Mouse (Mus musculus): ENCODE results near the gene Map1lc3a. TPM values are rescaled to one million over a fixed set of nuclear protein-coding genes. Genes with fewer than 3 reads are reported as not detected.

Map1lc3a gene
- polyA plus RNA-seq, 2 experiments: 129 to 233 TPM

DNA sequence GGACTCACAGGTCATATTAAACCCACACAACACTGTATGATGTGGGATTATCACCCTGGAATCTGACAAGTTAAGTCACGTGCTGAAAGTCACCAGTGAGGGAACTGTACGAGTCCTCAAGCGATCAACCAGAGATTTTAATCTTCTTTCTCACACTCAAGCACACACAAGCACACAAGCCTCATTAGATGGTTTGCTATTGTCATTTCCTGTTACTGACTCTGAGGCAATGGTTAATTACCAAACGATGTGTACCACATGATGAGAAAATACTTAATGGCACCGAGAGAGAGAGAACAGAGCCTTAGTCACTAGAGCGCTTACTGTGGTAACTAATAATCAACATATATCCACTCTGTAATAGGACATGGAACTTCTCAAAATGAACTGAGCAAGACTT, 9.6 kb downstream of the Map1lc3a start:
- Histone ChIP-seq H3K27ac (replicated peaks; ENCODE audit: low read depth, low read length) (no peak overlapping the region), H3K4me3 (replicated peaks; ENCODE audit: low read length) (no peak overlapping the region), H3K9me3 (ENCODE audit: control insufficient read depth, low read length) (no peaks in the 10 kb centered on the region), H3K36me3 (ENCODE audit: control insufficient read depth, insufficient read depth, low read length) (peaks cover 16% of the 10 kb centered on the region), H3K4me2 (replicated peaks; ENCODE audit: low read depth, low read length, severe bottlenecking) (no peak overlapping the region), H3K4me1 (ENCODE audit: control insufficient read depth, insufficient read depth, low read length) (no peaks in the 10 kb centered on the region), H3K27me3 (ENCODE audit: control insufficient read depth, insufficient read depth, low read length) (no peaks in the 10 kb centered on the region), H3K9ac (ENCODE audit: low read depth, low read length, severe bottlenecking) (no peak overlapping the region)
- TF ChIP-seq POLR2A (IDR thresholded peaks at IDR 0.05; ENCODE audit: borderline replicate concordance, extremely low read depth, insufficient read depth, insufficient read length): no peak
- DNase-seq (ENCODE audit: low spot score) (no peak), ATAC-seq (ENCODE audit: low FRiP score, low read depth) (no peak)
- WGBS: 80% methylated on average over 6 of the region's 6 CpGs

DNA sequence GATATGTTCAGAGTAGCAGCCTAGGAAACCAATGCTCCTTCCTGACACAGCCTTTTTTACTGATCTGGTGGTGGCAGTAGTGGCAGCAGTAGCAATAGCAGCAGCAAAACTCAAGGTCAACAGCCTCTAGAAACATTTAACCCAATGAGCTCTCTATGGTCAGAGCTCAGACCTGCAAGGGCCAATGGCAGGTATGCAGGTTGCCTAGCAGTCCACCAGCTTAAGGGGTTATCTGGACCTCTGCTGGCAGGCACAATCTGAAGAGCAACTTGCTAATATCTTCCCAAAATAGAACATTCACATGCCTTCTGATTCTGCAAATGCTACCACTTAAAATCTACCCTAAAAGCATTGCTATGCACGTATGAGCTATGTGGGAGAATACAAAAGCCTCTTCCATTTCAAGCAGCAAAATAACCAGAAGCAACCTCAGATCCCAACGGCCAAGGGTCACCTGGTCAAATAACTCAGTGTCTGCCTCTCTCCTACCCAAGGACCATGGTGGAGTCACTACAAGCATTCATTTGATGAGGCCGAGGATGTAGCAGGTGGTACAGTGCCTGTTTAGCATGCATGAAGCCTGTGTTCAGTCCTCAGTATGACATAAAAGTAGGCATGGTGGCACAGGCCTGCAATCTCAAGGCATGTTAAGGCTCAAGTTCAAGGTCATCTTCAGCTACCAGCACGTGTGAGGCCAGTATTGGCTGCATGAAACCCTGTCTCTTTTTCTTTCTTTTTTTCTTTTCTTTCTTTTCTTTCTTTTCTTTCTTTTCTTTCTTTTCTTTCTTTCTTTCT, 11.6 kb downstream of the Map1lc3a start:
- no peak overlapping the region for H3K4me3 ChIP-seq (replicated peaks; ENCODE audit: low read length)
- no peaks in the 10 kb centered on the region for H3K27me3 ChIP-seq (ENCODE audit: control insufficient read depth, insufficient read depth, low read length)
- no peak for DNase-seq (ENCODE audit: low spot score)
- H3K36me3 ChIP-seq (ENCODE audit: control insufficient read depth, insufficient read depth, low read length): peaks cover 24% of the 10 kb centered on the region
- H3K9me3 ChIP-seq (ENCODE audit: control insufficient read depth, low read length): no peaks in the 10 kb centered on the region
- WGBS: 88% methylated on average over 4 of the region's 4 CpGs
- H3K4me1 ChIP-seq (ENCODE audit: control insufficient read depth, insufficient read depth, low read length): no peaks in the 10 kb centered on the region
- no peak for TF ChIP-seq POLR2A (IDR thresholded peaks at IDR 0.05; ENCODE audit: borderline replicate concordance, extremely low read depth, insufficient read depth, insufficient read length)
- H3K9ac ChIP-seq (ENCODE audit: low read depth, low read length, severe bottlenecking): no peak overlapping the region
- no peak overlapping the region for H3K27ac ChIP-seq (replicated peaks; ENCODE audit: low read depth, low read length)
- ATAC-seq (ENCODE audit: low FRiP score, low read depth): no peak
- H3K4me2 ChIP-seq (replicated peaks; ENCODE audit: low read depth, low read length, severe bottlenecking): no peak overlapping the region

DNA sequence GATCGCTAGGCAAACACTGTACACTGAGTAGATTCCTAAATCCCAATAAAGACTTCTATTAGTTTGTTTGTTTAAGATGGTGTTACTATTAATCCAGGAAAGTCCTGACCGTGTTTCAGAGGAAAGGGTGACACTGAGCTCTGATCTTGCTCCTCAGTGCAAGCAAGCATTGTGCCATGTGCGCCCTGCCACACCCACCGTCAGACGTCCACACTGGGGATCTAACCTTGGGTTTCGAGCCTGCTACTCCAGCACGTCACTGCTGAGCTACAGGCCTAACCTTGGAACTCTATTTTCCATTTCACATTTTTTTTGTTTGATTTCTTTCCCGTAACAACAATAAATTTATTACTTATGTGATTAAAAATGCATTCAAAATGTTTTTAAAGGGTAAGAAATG, 14.0 kb downstream of the Map1lc3a start:
- Histone ChIP-seq H3K36me3 (ENCODE audit: control insufficient read depth, insufficient read depth, low read length) (peaks cover 29% of the 10 kb centered on the region), H3K9ac (ENCODE audit: low read depth, low read length, severe bottlenecking) (no peak overlapping the region), H3K27me3 (ENCODE audit: control insufficient read depth, insufficient read depth, low read length) (no peaks in the 10 kb centered on the region), H3K27ac (replicated peaks; ENCODE audit: low read depth, low read length) (no peak overlapping the region), H3K4me1 (ENCODE audit: control insufficient read depth, insufficient read depth, low read length) (no peaks in the 10 kb centered on the region), H3K9me3 (ENCODE audit: control insufficient read depth, low read length) (no peaks in the 10 kb centered on the region), H3K4me2 (replicated peaks; ENCODE audit: low read depth, low read length, severe bottlenecking) (no peak overlapping the region), H3K4me3 (replicated peaks; ENCODE audit: low read length) (no peak overlapping the region)
- ATAC-seq (ENCODE audit: low FRiP score, low read depth) (no peak), DNase-seq (ENCODE audit: low spot score) (no peak)
- 94% methylated on average over 8 of the region's 8 CpGs for WGBS
- TF ChIP-seq POLR2A (IDR thresholded peaks at IDR 0.05; ENCODE audit: borderline replicate concordance, extremely low read depth, insufficient read depth, insufficient read length): no peak

DNA sequence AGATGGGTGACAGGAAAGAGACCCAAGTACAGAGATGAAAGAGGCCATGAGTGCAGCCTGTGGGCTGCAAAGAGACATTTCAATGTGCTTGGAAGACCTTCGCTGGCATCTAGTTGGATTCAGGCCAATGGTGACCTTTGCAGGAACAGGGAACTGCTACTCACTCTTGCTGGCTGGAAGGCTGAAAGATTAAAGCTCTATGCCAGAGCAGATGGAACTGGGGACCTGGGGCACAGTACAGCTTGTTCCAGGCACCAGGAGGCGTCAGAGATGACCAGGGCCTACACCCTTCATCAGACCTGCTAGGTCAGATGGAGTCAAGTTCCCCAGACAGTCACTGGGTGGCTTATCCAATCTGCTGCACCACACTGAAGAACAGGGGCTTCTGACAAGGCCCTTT, 17.3 kb downstream of the Map1lc3a start:
- Histone ChIP-seq H3K4me1 (ENCODE audit: control insufficient read depth, insufficient read depth, low read length) (no peaks in the 10 kb centered on the region), H3K27me3 (ENCODE audit: control insufficient read depth, insufficient read depth, low read length) (no peaks in the 10 kb centered on the region), H3K4me3 (replicated peaks; ENCODE audit: low read length) (no peak overlapping the region), H3K4me2 (replicated peaks; ENCODE audit: low read depth, low read length, severe bottlenecking) (no peak overlapping the region), H3K9ac (ENCODE audit: low read depth, low read length, severe bottlenecking) (no peak overlapping the region), H3K27ac (replicated peaks; ENCODE audit: low read depth, low read length) (no peak overlapping the region), H3K9me3 (ENCODE audit: control insufficient read depth, low read length) (no peaks in the 10 kb centered on the region), H3K36me3 (ENCODE audit: control insufficient read depth, insufficient read depth, low read length) (peaks cover 62% of the 10 kb centered on the region)
- WGBS: 88% methylated on average over 2 of the region's 2 CpGs
- no peak for TF ChIP-seq POLR2A (IDR thresholded peaks at IDR 0.05; ENCODE audit: borderline replicate concordance, extremely low read depth, insufficient read depth, insufficient read length)
- no peak for ATAC-seq (ENCODE audit: low FRiP score, low read depth)
- no peak for DNase-seq (ENCODE audit: low spot score)

DNA sequence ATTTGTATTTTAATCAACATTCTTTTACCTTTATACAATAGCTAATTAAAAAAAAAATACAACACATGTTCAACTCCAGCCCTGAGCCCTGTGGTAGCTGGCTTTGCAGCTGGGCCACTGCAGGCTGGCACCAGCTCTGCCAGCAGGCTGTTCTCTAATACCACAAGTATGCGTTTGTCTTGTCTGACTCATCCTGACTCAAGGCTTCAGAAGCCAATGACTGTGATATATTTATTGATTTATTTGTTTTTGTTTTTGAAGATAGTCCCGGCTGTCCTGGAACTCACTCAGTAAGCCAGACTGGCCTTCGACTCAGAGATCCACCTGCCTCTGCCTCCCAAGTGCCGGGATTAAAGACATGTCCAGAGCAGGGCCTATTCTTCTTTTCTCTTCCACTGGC, 17.8 kb downstream of the Map1lc3a start:
- no peak for TF ChIP-seq POLR2A (IDR thresholded peaks at IDR 0.05; ENCODE audit: borderline replicate concordance, extremely low read depth, insufficient read depth, insufficient read length)
- Histone ChIP-seq H3K4me2 (replicated peaks; ENCODE audit: low read depth, low read length, severe bottlenecking) (no peak overlapping the region), H3K4me1 (ENCODE audit: control insufficient read depth, insufficient read depth, low read length) (no peaks in the 10 kb centered on the region), H3K36me3 (ENCODE audit: control insufficient read depth, insufficient read depth, low read length) (peaks cover 68% of the 10 kb centered on the region), H3K4me3 (replicated peaks; ENCODE audit: low read length) (no peak overlapping the region), H3K9me3 (ENCODE audit: control insufficient read depth, low read length) (no peaks in the 10 kb centered on the region), H3K27me3 (ENCODE audit: control insufficient read depth, insufficient read depth, low read length) (no peaks in the 10 kb centered on the region), H3K9ac (ENCODE audit: low read depth, low read length, severe bottlenecking) (no peak overlapping the region), H3K27ac (replicated peaks; ENCODE audit: low read depth, low read length) (no peak overlapping the region)
- DNase-seq (ENCODE audit: low spot score) (no peak), ATAC-seq (ENCODE audit: low FRiP score, low read depth) (no peak)
- WGBS: 94% methylated on average over 4 of the region's 4 CpGs
